Mouse (Mus musculus) ES-E14 (cell line): ENCODE data around the gene Atpif1. TPM values are rescaled to one million over a fixed set of nuclear protein-coding genes. Genes with fewer than 3 reads are reported as not detected.
A peak's percentile ranks its signal among the peaks of the same experiment; 100 is the strongest.

Experiments used
- DNase-seq: peaks from one replicate; pipeline ENCODE4 v3.0.0-alpha.2; 2013; ENCODE audit warnings: low read depth, low spot score
- H3K27ac ChIP-seq: 2 replicates; pipeline ENCODE4 v1.5.1; 2012; ENCODE audit warnings: low read depth, mild to moderate bottlenecking, low read length, moderate library complexity, mixed read lengths; ENCODE audit not compliant: poor library complexity, insufficient read depth, severe bottlenecking
- H3K36me3 ChIP-seq: 2 replicates; pipeline ENCODE4 v1.6.1; 2012; ENCODE audit warnings: mild to moderate bottlenecking, low read length, moderate library complexity, mixed read lengths; ENCODE audit not compliant: control insufficient read depth, poor library complexity, insufficient read depth, severe bottlenecking
- H3K4me1 ChIP-seq, 2 experiments: fragments of 150-350 bp in 1 of 2; sonication (generic) in 1 of 2; 2 replicates each; pipeline ENCODE4 v1.6.1; 2012; ENCODE audit warnings: low read length in 2 of 2, mild to moderate bottlenecking in 1 of 2, mixed read lengths in 1 of 2; ENCODE audit not compliant: control insufficient read depth in 2 of 2, insufficient read depth in 2 of 2, poor library complexity in 1 of 2
- H3K4me3 ChIP-seq, 2 experiments: fragments of 150-350 bp in 1 of 2; sonication (generic) in 1 of 2; 2 replicates each; pipeline ENCODE4 v1.5.1; 2012; ENCODE audit warnings: low read length in 2 of 2, low read depth in 1 of 2, mild to moderate bottlenecking in 1 of 2, mixed read lengths in 1 of 2; ENCODE audit not compliant: insufficient read depth in 1 of 2, poor library complexity in 1 of 2, severe bottlenecking in 1 of 2
- H3K9ac ChIP-seq: 2 replicates; pipeline ENCODE4 v1.6.1; 2012; ENCODE audit warnings: low read depth, mild to moderate bottlenecking, low read length, mixed read lengths; ENCODE audit not compliant: poor library complexity, insufficient read depth, severe bottlenecking
- H3K9me3 ChIP-seq: fragments of 150-350 bp; sonication (generic); 2 replicates; pipeline ENCODE4 v1.6.1; 2012; ENCODE audit warnings: low read depth, mild to moderate bottlenecking, low read length; ENCODE audit not compliant: control insufficient read depth, insufficient read depth
- CHD2 ChIP-seq: IDR thresholded peaks from 2 replicates; pipeline ENCODE4 v1.6.1; 2014; ENCODE audit warnings: mild to moderate bottlenecking, low read depth, low read length, inconsistent platforms
- HCFC1 ChIP-seq: IDR thresholded peaks from 2 replicates; pipeline ENCODE4 v1.6.1; 2012; ENCODE audit warnings: low read length, inconsistent platforms, borderline replicate concordance; ENCODE audit not compliant: insufficient read depth
- MAFK ChIP-seq: IDR thresholded peaks from 2 replicates; pipeline ENCODE4 v1.6.1; 2014; ENCODE audit warnings: mild to moderate bottlenecking, low read depth, low read length, inconsistent platforms; ENCODE audit not compliant: insufficient read depth
- ZC3H11A ChIP-seq: IDR thresholded peaks from 2 replicates; pipeline ENCODE4 v1.6.1; 2012; ENCODE audit warnings: low read depth, mild to moderate bottlenecking, inconsistent platforms, low read length, borderline replicate concordance
- ZNF384 ChIP-seq: IDR thresholded peaks from 2 replicates; pipeline ENCODE4 v1.6.1; 2012; ENCODE audit warnings: low read depth, low read length, inconsistent platforms
- in situ Hi-C, 2 experiments: fragments of 600-800 bp; cut with MboI; formaldehyde crosslinking; loops; one replicate each; pipeline ENCODE4 v1.15.1; 2025; ENCODE audit warnings: low sequenced_read_pairs in 2 of 2, inconsistent platforms in 1 of 2; ENCODE audit not compliant: unreplicated experiment in 2 of 2
- total RNA-seq: library from RNA; depleted of rRNA; stranded (reverse); fragments of 300-350 nt; gene quantifications from 2 replicates; pipeline ENCODE4 v1.2.3, GENCODE M21; 2012

The Atpif1 gene
- total RNA-seq, 1 experiment = 485 TPM

GRCm38 (mm10) chr4:132519188-132519587 lies 14.3 kb downstream of the Atpif1 start:
- no peak overlapping the region for H3K27ac ChIP-seq
- H3K9me3 ChIP-seq = no peaks in the 10 kb centered on the region
- TF ChIP-seq MAFK = no peak
- TF ChIP-seq ZC3H11A = no peak
- no peak for TF ChIP-seq ZNF384
- TF ChIP-seq HCFC1 = no peak
- no peak for TF ChIP-seq CHD2
- no peak for DNase-seq
- no peak overlapping the region for H3K9ac ChIP-seq
- H3K36me3 ChIP-seq = no peaks in the 10 kb centered on the region
- H3K4me1 ChIP-seq = peaks cover 7 to 9% of the 10 kb centered on the region in 2 experiments
- no peak overlapping the region for H3K4me3 ChIP-seq
- in situ Hi-C loops = no loop called here

- H3K36me3 ChIP-seq = no peaks in the 10 kb centered on the region
- no peak for DNase-seq
- no peak for TF ChIP-seq HCFC1
- TF ChIP-seq ZNF384 = no peak
- no peak for TF ChIP-seq ZC3H11A
- no peak for TF ChIP-seq MAFK
- no peak for TF ChIP-seq CHD2
- in situ Hi-C loops = no loop called here
- H3K9me3 ChIP-seq = no peaks in the 10 kb centered on the region
- no peak overlapping the region; the same call in 1 of the 2 replicates for H3K27ac ChIP-seq
- peaks cover 9 to 15% of the 10 kb centered on the region in 2 experiments for H3K4me1 ChIP-seq
- no peak overlapping the region for H3K4me3 ChIP-seq
- peak overlapping the region; percentile 18; the same call in 1 of the 2 replicates for H3K9ac ChIP-seq
Observed at GRCm38 (mm10) chr4:132518066-132518465, 15.4 kb downstream of the Atpif1 start.

- H3K9me3 ChIP-seq = no peaks in the 10 kb centered on the region
- peak overlapping the region; percentile 47 to 72 for H3K4me3 ChIP-seq
- H3K36me3 ChIP-seq = no peaks in the 10 kb centered on the region
- TF ChIP-seq ZC3H11A (no peak), HCFC1 (0 out of 2 replicates have a peak, but pooled peaks have one; percentile 1), MAFK (no peak), CHD2 (peak; percentile 20; the same call in 1 of the 2 replicates), ZNF384 (peak; percentile 95)
- peaks cover 10 to 15% of the 10 kb centered on the region in 2 experiments for H3K4me1 ChIP-seq
- in situ Hi-C loops = no loop called here
- peak; percentile 94 for DNase-seq
- peak overlapping the region; percentile 83 for H3K27ac ChIP-seq
- H3K9ac ChIP-seq = peak overlapping the region; percentile 63
Observed at GRCm38 (mm10) chr4:132515369-132516155, 17.9 kb downstream of the Atpif1 start.

GRCm38 (mm10) chr4:132514555-132515135 lies 18.8 kb downstream of the Atpif1 start:
- TF ChIP-seq ZC3H11A = peak; percentile 33; the same call in 1 of the 2 replicates
- TF ChIP-seq MAFK = no peak
- Histone ChIP-seq H3K4me3 (peak overlapping the region; percentile 47 to 72), H3K36me3 (no peaks in the 10 kb centered on the region), H3K4me1 (peaks cover 10 to 16% of the 10 kb centered on the region in 2 experiments), H3K27ac (peak overlapping the region; percentile 85), H3K9me3 (no peaks in the 10 kb centered on the region), H3K9ac (peak overlapping the region; percentile 74)
- in situ Hi-C loops = no loop called here
- DNase-seq = peak; percentile 78
